Mouse (Mus musculus): ENCODE results near the gene Trit1. TPM values are rescaled to one million over a fixed set of nuclear protein-coding genes. Genes with fewer than 3 reads are reported as not detected.
"Not testable (repeated sequence)": the region's sequence is repeated elsewhere in the genome, so short reads cannot be mapped to it uniquely, and the experiment has no call there.

The Trit1 gene
- polyA plus RNA-seq (2017; shearing (Covaris generic)): 10 to 100 TPM; 16.5 to 17.2 TPM

- ATAC-seq: peak; percentile 97
Observed at GRCm38 (mm10) chr4:123016451-123016957, at the start of gene Trit1. Gene Trit1 (plus strand): TSS chr4:123016597.

GRCm38 (mm10) chr4:122968106-122968505, 48.3 kb upstream of the Trit1 start:
- no peak for ATAC-seq

GRCm38 (mm10) chr4:122971191-122971590, 45.2 kb upstream of the Trit1 start:
- ATAC-seq: no peak

- ATAC-seq: no peak
Observed at GRCm38 (mm10) chr4:122971646-122972045, 44.8 kb upstream of the Trit1 start.

- no peak for ATAC-seq
Observed at GRCm38 (mm10) chr4:122972056-122972455, 44.3 kb upstream of the Trit1 start.

GRCm38 (mm10) chr4:122974976-122975520, 41.3 kb upstream of the Trit1 start:
- no peak for ATAC-seq

- no peak for ATAC-seq
Observed at GRCm38 (mm10) chr4:122976885-122977284, 39.5 kb upstream of the Trit1 start.

GRCm38 (mm10) chr4:122978850-122979249, 37.5 kb upstream of the Trit1 start:
- ATAC-seq: no peak

- ATAC-seq: no peak
Observed at GRCm38 (mm10) chr4:122979826-122980225, 36.6 kb upstream of the Trit1 start.

GRCm38 (mm10) chr4:122980684-122981083, 35.7 kb upstream of the Trit1 start:
- no peak for ATAC-seq

- no peak for ATAC-seq
Observed at GRCm38 (mm10) chr4:122981238-122981637, 35.2 kb upstream of the Trit1 start.

GRCm38 (mm10) chr4:122981930-122982329, 34.5 kb upstream of the Trit1 start:
- no peak for ATAC-seq

- no peak for ATAC-seq
Observed at GRCm38 (mm10) chr4:122982537-122982936, 33.9 kb upstream of the Trit1 start.

GRCm38 (mm10) chr4:122983486-122984261, 32.7 kb upstream of the Trit1 start:
- peak; percentile 62 for ATAC-seq

- peak; percentile 90 for ATAC-seq
Observed at GRCm38 (mm10) chr4:122985110-122985509, 31.3 kb upstream of the Trit1 start.

- ATAC-seq: no peak
Observed at GRCm38 (mm10) chr4:122987421-122987820, 29.0 kb upstream of the Trit1 start.

GRCm38 (mm10) chr4:122988004-122988403, 28.4 kb upstream of the Trit1 start:
- not testable (repeated sequence) for ATAC-seq

- no peak for ATAC-seq
Observed at GRCm38 (mm10) chr4:122991177-122991576, 25.2 kb upstream of the Trit1 start.

GRCm38 (mm10) chr4:122992276-122992675, 24.1 kb upstream of the Trit1 start:
- ATAC-seq: no peak

- peak; percentile 76 for ATAC-seq
Observed at GRCm38 (mm10) chr4:122995404-122996220, 20.8 kb upstream of the Trit1 start, which contains the start of gene Mycl. Gene Mycl (plus strand): TSS chr4:122995652.

GRCm38 (mm10) chr4:122996221-122996617, 20.2 kb upstream of the Trit1 start:
- ATAC-seq: no peak

- no peak for ATAC-seq
Observed at GRCm38 (mm10) chr4:122996618-122997381, 19.6 kb upstream of the Trit1 start.

Data from activated CD4-positive, CD25-positive, alpha-beta regulatory T cell, adult 4 months (primary cell).